In genomic region chr4:34858903-34859302, GRCm38 (mm10) we compare ENCODE assay signal across 30 mouse cellular contexts. TPM values are rescaled to one million over a fixed set of nuclear protein-coding genes. Genes with fewer than 3 reads are reported as not detected.
DNase-seq lines count a peak whose midpoint lies in the region; ATAC-seq lines count a peak whose summit lies in the region.
"Had no signal": no experiment of that assay in that cellular context is flagged by ENCODE, and none has a peak within 500 bp of the region (broad histone marks: within the 10 kb centered on the region; RNA-seq: fewer than 3 reads in every experiment).

No protein-coding gene starts in this region.

- H3K27me3 ChIP-seq in limb, embryonic 15.5 days = no peaks in the 10 kb centered on the region
- H3K27me3 ChIP-seq in limb, embryonic 10.5 days (ENCODE audit: low read depth, poor library complexity, severe bottlenecking) = no peaks in the 10 kb centered on the region
- H3K27me3 ChIP-seq: forebrain, embryonic 13.5 days; heart, embryonic 12.5 days; heart, embryonic 15.5 days; hindbrain, embryonic 12.5 days; hindbrain, embryonic 15.5 days had no signal

- H3K9me3 ChIP-seq in limb, embryonic 15.5 days = no peaks in the 10 kb centered on the region
- H3K9me3 ChIP-seq in limb, embryonic 10.5 days (replicated peaks) = no peaks in the 10 kb centered on the region
- H3K9me3 ChIP-seq: forebrain, embryonic 13.5 days; heart, embryonic 15.5 days; hindbrain, embryonic 12.5 days; hindbrain, embryonic 15.5 days had no signal

- H3K4me1 ChIP-seq in limb, embryonic 15.5 days = 0 out of 2 replicates have a peak, but pooled peaks cover 3% of the 10 kb centered on the region
- no peaks in the 10 kb centered on the region for H3K4me1 ChIP-seq in limb, embryonic 10.5 days

- peak; percentile 79 for DNase-seq in heart, adult 11 months
- no peak for DNase-seq in heart, adult 18-20 months
- DNase-seq in limb, embryonic 10.5 days (ENCODE audit: low spot score) = no peak
- DNase-seq in embryo, embryonic 10 days (ENCODE audit: low spot score) = no peak
- no peak for DNase-seq in thymus, postnatal 0 days (ENCODE audit: low spot score)
- DNase-seq: cerebellum, adult 11-12 months; cerebellum, adult 8-10 months; cerebellum, postnatal 10 days; cerebellum, postnatal 36 days; gastrocnemius, postnatal 25 days had no signal

- H3K4me3 ChIP-seq in limb, embryonic 15.5 days = no peak overlapping the region
- no peak overlapping the region for H3K4me3 ChIP-seq in limb, embryonic 10.5 days
- H3K4me3 ChIP-seq: forebrain, embryonic 10.5 days; forebrain, embryonic 13.5 days; heart, embryonic 12.5 days; heart, embryonic 15.5 days; hindbrain, embryonic 12.5 days; hindbrain, embryonic 15.5 days had no signal

- 84% methylated on average over 3 of the region's 3 CpGs for WGBS in limb, embryonic 15.5 days
- WGBS in limb, embryonic 10.5 days = 93% methylated on average over 3 of the region's 3 CpGs

- no peak for ATAC-seq in limb, embryonic 15.5 days (ENCODE audit: insufficient number of reproducible peaks, low FRiP score, low TSS enrichment, low read depth)
- peak; percentile 33; the same call in 1 of the 2 replicates for ATAC-seq in granulocyte monocyte progenitor cell, adult 5-6 weeks (replicated peaks; ENCODE audit: poor library complexity, severe bottlenecking)
- ATAC-seq: CD4-positive, CD25-positive, alpha-beta regulatory T cell, adult 4 months; forebrain, embryonic 13.5 days had no signal

- no peak overlapping the region for H3K9ac ChIP-seq in limb, embryonic 15.5 days
- H3K9ac ChIP-seq: forebrain, embryonic 13.5 days; heart, embryonic 12.5 days; heart, embryonic 15.5 days; hindbrain, embryonic 12.5 days; hindbrain, embryonic 15.5 days had no signal

- H3K27ac ChIP-seq in limb, embryonic 15.5 days = 0 out of 2 replicates have a peak overlapping the region, but pooled peaks have one; percentile 17
- H3K27ac ChIP-seq in limb, embryonic 10.5 days = no peak overlapping the region
- H3K27ac ChIP-seq: forebrain, embryonic 10.5 days; forebrain, embryonic 13.5 days; heart, embryonic 15.5 days; hindbrain, embryonic 12.5 days; hindbrain, embryonic 15.5 days had no signal

- peaks cover 7% of the 10 kb centered on the region for H3K36me3 ChIP-seq in limb, embryonic 15.5 days
- H3K36me3 ChIP-seq in limb, embryonic 10.5 days = peaks cover 26% of the 10 kb centered on the region
- H3K36me3 ChIP-seq: heart, embryonic 15.5 days; hindbrain, embryonic 15.5 days had no signal

- H3K4me2 ChIP-seq in limb, embryonic 15.5 days = no peak overlapping the region
- H3K4me2 ChIP-seq: forebrain, embryonic 13.5 days; heart, embryonic 12.5 days; heart, embryonic 15.5 days; hindbrain, embryonic 12.5 days; hindbrain, embryonic 15.5 days had no signal

RNA-seq across cellular contexts. Expression of gene Zfp292, which starts 23.9 kb away (rescaled TPM):
- total RNA-seq in heart, adult 18-20 months (2021) = 10 to 100 TPM; 12.7 to 14.4 TPM
- 14.6 and 17.4 TPM in 2 replicates for polyA plus RNA-seq in limb, embryonic 15.5 days (2015; fragmentation: Nextera tagmentation; extraction: Ambion mirVana)
- polyA plus RNA-seq in limb, embryonic 10.5 days (2016; fragmentation: Nextera tagmentation; extraction: Ambion mirVana) = 20.5 and 25.3 TPM in 2 replicates
- total RNA-seq in granulocyte monocyte progenitor cell, adult 5-6 weeks (2014; fragmentation: Nextera tagmentation) = 23.6 and 27.4 TPM in 2 replicates
- total RNA-seq in granulocyte monocyte progenitor cell, adult 5-6 weeks (2017) = 28.6 and 29.5 TPM in 2 replicates
- 19.3 and 20.7 TPM in 2 replicates for polyA plus RNA-seq in thymus, postnatal 0 days (2015; fragmentation: Nextera tagmentation; extraction: Ambion mirVana)

RNA-seq across cellular contexts. Expression of gene Cga, which starts 34.7 kb away (rescaled TPM):
- total RNA-seq in heart, adult 18-20 months (2021) = not detected
- polyA plus RNA-seq in limb, embryonic 15.5 days (2015; fragmentation: Nextera tagmentation; extraction: Ambion mirVana) = not detected in 2 replicates
- polyA plus RNA-seq in limb, embryonic 10.5 days (2016; fragmentation: Nextera tagmentation; extraction: Ambion mirVana) = not detected in 2 replicates
- not detected in 2 replicates for total RNA-seq in granulocyte monocyte progenitor cell, adult 5-6 weeks (2014; fragmentation: Nextera tagmentation)
- not detected in 2 replicates for total RNA-seq in granulocyte monocyte progenitor cell, adult 5-6 weeks (2017)
- 1.7 and 1.8 TPM in 2 replicates for polyA plus RNA-seq in thymus, postnatal 0 days (2015; fragmentation: Nextera tagmentation; extraction: Ambion mirVana)
- total RNA-seq: adrenal gland, adult 2 months; adrenal gland, postnatal 25 days; gastrocnemius, adult 8-10 months; gastrocnemius, postnatal 25 days; heart, postnatal 25 days; hematopoietic stem cell, adult 5-6 weeks; MEL had no signal
- polyA plus RNA-seq: adrenal gland, adult 2 months; brain, embryonic 14.5 days; C2C12; CD4-positive, CD25-positive, alpha-beta regulatory T cell, adult 4 months; cortical plate, adult 2 months; forebrain, embryonic 13.5 days; gonadal fat pad, adult 2 months; heart, embryonic 12.5 days; heart, embryonic 15.5 days; hindbrain, embryonic 15.5 days; intestine, embryonic 14.5 days had no signal
